Mouse (Mus musculus): ENCODE results near the gene Ksr2.

Gene Ksr2

GRCm38 (mm10) chr5:117482013-117482412 lies 68.2 kb downstream of the Ksr2 start:
- no peak for DNase-seq (ENCODE audit: low spot score)

- no peak for DNase-seq (ENCODE audit: low spot score)
Observed at GRCm38 (mm10) chr5:117485411-117485810, 71.6 kb downstream of the Ksr2 start.

GRCm38 (mm10) chr5:117486092-117486491 lies 72.3 kb downstream of the Ksr2 start:
- no peak for DNase-seq (ENCODE audit: low spot score)

- no peak for DNase-seq (ENCODE audit: low spot score)
Observed at GRCm38 (mm10) chr5:117488155-117488554, 74.4 kb downstream of the Ksr2 start.

GRCm38 (mm10) chr5:117488670-117489325 lies 75.0 kb downstream of the Ksr2 start:
- no peak for DNase-seq (ENCODE audit: low spot score)

- no peak for DNase-seq (ENCODE audit: low spot score)
Observed at GRCm38 (mm10) chr5:117492933-117493863, 79.4 kb downstream of the Ksr2 start.

GRCm38 (mm10) chr5:117493947-117494346 lies 80.1 kb downstream of the Ksr2 start:
- DNase-seq (ENCODE audit: low spot score) = no peak

GRCm38 (mm10) chr5:117497084-117497483 lies 83.3 kb downstream of the Ksr2 start:
- no peak for DNase-seq (ENCODE audit: low spot score)

GRCm38 (mm10) chr5:117502611-117503010 lies 88.8 kb downstream of the Ksr2 start:
- DNase-seq (ENCODE audit: low spot score) = no peak

GRCm38 (mm10) chr5:117504431-117504830 lies 90.6 kb downstream of the Ksr2 start:
- DNase-seq (ENCODE audit: low spot score) = no peak

GRCm38 (mm10) chr5:117505204-117505603 lies 91.4 kb downstream of the Ksr2 start:
- peak; percentile 35 for DNase-seq (ENCODE audit: low spot score)

- DNase-seq (ENCODE audit: low spot score) = no peak
Observed at GRCm38 (mm10) chr5:117505769-117506168, 92.0 kb downstream of the Ksr2 start.

- DNase-seq (ENCODE audit: low spot score) = peak; percentile 22
Observed at GRCm38 (mm10) chr5:117506406-117506805, 92.6 kb downstream of the Ksr2 start.

- no peak for DNase-seq (ENCODE audit: low spot score)
Observed at GRCm38 (mm10) chr5:117509511-117510375, 95.9 kb downstream of the Ksr2 start.

- no peak for DNase-seq (ENCODE audit: low spot score)
Observed at GRCm38 (mm10) chr5:117510864-117511263, 97.1 kb downstream of the Ksr2 start.

GRCm38 (mm10) chr5:117515396-117515795 lies 101.6 kb downstream of the Ksr2 start:
- DNase-seq (ENCODE audit: low spot score) = no peak

GRCm38 (mm10) chr5:117515861-117516260 lies 102.1 kb downstream of the Ksr2 start:
- no peak for DNase-seq (ENCODE audit: low spot score)

- DNase-seq (ENCODE audit: low spot score) = peak; percentile 56
Observed at GRCm38 (mm10) chr5:117516597-117516996, 102.8 kb downstream of the Ksr2 start.

- DNase-seq (ENCODE audit: low spot score) = no peak
Observed at GRCm38 (mm10) chr5:117519858-117520495, 106.2 kb downstream of the Ksr2 start.

GRCm38 (mm10) chr5:117521156-117521555 lies 107.4 kb downstream of the Ksr2 start:
- DNase-seq (ENCODE audit: low spot score) = no peak

GRCm38 (mm10) chr5:117521701-117522100 lies 107.9 kb downstream of the Ksr2 start:
- DNase-seq (ENCODE audit: low spot score) = no peak

- DNase-seq (ENCODE audit: low spot score) = no peak
Observed at GRCm38 (mm10) chr5:117522471-117522870, 108.7 kb downstream of the Ksr2 start.

Data from ovary, postnatal 10 days (tissue).